Mouse (Mus musculus): ENCODE measurements at regions not wholly inside any gene's neighbourhood (a gene's known extent, or its start where the extent isn't known, plus 50 kb on each side); places are given as distances from the start of the nearest gene placed in this dataset.

- in situ Hi-C loops (cut with MboI; ENCODE audit: low sequenced_read_pairs in 2 of 2, unreplicated experiment in 2 of 2) = loop anchor here (10.0 to 25.0 kb wide), 2 partner anchors 306 to 313 kb away; no protein-coding TSS in a partner anchor
- H3K9ac ChIP-seq (ENCODE audit: insufficient read depth, low read depth, low read length, poor library complexity, severe bottlenecking) = no peak overlapping the region
- no peaks in the 10 kb centered on the region for H3K9me3 ChIP-seq (ENCODE audit: control insufficient read depth, insufficient read depth, low read depth, low read length)
- no peaks in the 10 kb centered on the region for H3K36me3 ChIP-seq (ENCODE audit: control insufficient read depth, insufficient read depth, low read length, poor library complexity, severe bottlenecking)
- no peak for TF ChIP-seq HCFC1 (IDR thresholded peaks at IDR 0.05; ENCODE audit: borderline replicate concordance, insufficient read depth, low read length)
- no peaks in the 10 kb centered on the region for H3K4me1 ChIP-seq (ENCODE audit: control insufficient read depth in 2 of 2, insufficient read depth in 2 of 2, low read length in 2 of 2, poor library complexity in 1 of 2)
- no peak for DNase-seq (ENCODE audit: low read depth, low spot score)
- H3K27ac ChIP-seq (ENCODE audit: insufficient read depth, low read depth, low read length, poor library complexity, severe bottlenecking) = no peak overlapping the region
- H3K4me3 ChIP-seq (ENCODE audit: insufficient read depth in 1 of 2, low read depth in 1 of 2, low read length in 2 of 2, poor library complexity in 1 of 2, severe bottlenecking in 1 of 2) = no peak overlapping the region
Observed at GRCm38 (mm10) chr5:119781375-119781774, 51.1 kb upstream of the Tbx5 start.
